Mouse (Mus musculus) ES-E14 (cell line): ENCODE measurements around the gene Naif1. TPM values are rescaled to one million over a fixed set of nuclear protein-coding genes. Genes with fewer than 3 reads are reported as not detected.

Experiments used
- DNase-seq: peaks from one replicate; pipeline ENCODE4 v3.0.0-alpha.2; 2013; ENCODE audit warnings: low read depth, low spot score
- H3K27ac ChIP-seq: 2 replicates; pipeline ENCODE4 v1.5.1; 2012; ENCODE audit warnings: low read depth, mild to moderate bottlenecking, low read length, moderate library complexity, mixed read lengths; ENCODE audit not compliant: poor library complexity, insufficient read depth, severe bottlenecking
- H3K36me3 ChIP-seq: 2 replicates; pipeline ENCODE4 v1.6.1; 2012; ENCODE audit warnings: mild to moderate bottlenecking, low read length, moderate library complexity, mixed read lengths; ENCODE audit not compliant: control insufficient read depth, poor library complexity, insufficient read depth, severe bottlenecking
- H3K4me1 ChIP-seq, 2 experiments: fragments of 150-350 bp in 1 of 2; sonication (generic) in 1 of 2; 2 replicates each; pipeline ENCODE4 v1.6.1; 2012; ENCODE audit warnings: low read length in 2 of 2, mild to moderate bottlenecking in 1 of 2, mixed read lengths in 1 of 2; ENCODE audit not compliant: control insufficient read depth in 2 of 2, insufficient read depth in 2 of 2, poor library complexity in 1 of 2
- H3K4me3 ChIP-seq, 2 experiments: fragments of 150-350 bp in 1 of 2; sonication (generic) in 1 of 2; 2 replicates each; pipeline ENCODE4 v1.5.1; 2012; ENCODE audit warnings: low read length in 2 of 2, low read depth in 1 of 2, mild to moderate bottlenecking in 1 of 2, mixed read lengths in 1 of 2; ENCODE audit not compliant: insufficient read depth in 1 of 2, poor library complexity in 1 of 2, severe bottlenecking in 1 of 2
- H3K9ac ChIP-seq: 2 replicates; pipeline ENCODE4 v1.6.1; 2012; ENCODE audit warnings: low read depth, mild to moderate bottlenecking, low read length, mixed read lengths; ENCODE audit not compliant: poor library complexity, insufficient read depth, severe bottlenecking
- H3K9me3 ChIP-seq: fragments of 150-350 bp; sonication (generic); 2 replicates; pipeline ENCODE4 v1.6.1; 2012; ENCODE audit warnings: low read depth, mild to moderate bottlenecking, low read length; ENCODE audit not compliant: control insufficient read depth, insufficient read depth
- CHD2 ChIP-seq: IDR thresholded peaks from 2 replicates; pipeline ENCODE4 v1.6.1; 2014; ENCODE audit warnings: mild to moderate bottlenecking, low read depth, low read length, inconsistent platforms
- HCFC1 ChIP-seq: IDR thresholded peaks from 2 replicates; pipeline ENCODE4 v1.6.1; 2012; ENCODE audit warnings: low read length, inconsistent platforms, borderline replicate concordance; ENCODE audit not compliant: insufficient read depth
- MAFK ChIP-seq: IDR thresholded peaks from 2 replicates; pipeline ENCODE4 v1.6.1; 2014; ENCODE audit warnings: mild to moderate bottlenecking, low read depth, low read length, inconsistent platforms; ENCODE audit not compliant: insufficient read depth
- ZC3H11A ChIP-seq: IDR thresholded peaks from 2 replicates; pipeline ENCODE4 v1.6.1; 2012; ENCODE audit warnings: low read depth, mild to moderate bottlenecking, inconsistent platforms, low read length, borderline replicate concordance
- ZNF384 ChIP-seq: IDR thresholded peaks from 2 replicates; pipeline ENCODE4 v1.6.1; 2012; ENCODE audit warnings: low read depth, low read length, inconsistent platforms
- in situ Hi-C, 2 experiments: fragments of 600-800 bp; cut with MboI; formaldehyde crosslinking; loops; one replicate each; pipeline ENCODE4 v1.15.1; 2025; ENCODE audit warnings: low sequenced_read_pairs in 2 of 2, inconsistent platforms in 1 of 2; ENCODE audit not compliant: unreplicated experiment in 2 of 2
- total RNA-seq: library from RNA; depleted of rRNA; stranded (reverse); fragments of 300-350 nt; gene quantifications from 2 replicates; pipeline ENCODE4 v1.2.3, GENCODE M21; 2012

Naif1 gene
- total RNA-seq, 1 experiment: 2.5 TPM

DNA sequence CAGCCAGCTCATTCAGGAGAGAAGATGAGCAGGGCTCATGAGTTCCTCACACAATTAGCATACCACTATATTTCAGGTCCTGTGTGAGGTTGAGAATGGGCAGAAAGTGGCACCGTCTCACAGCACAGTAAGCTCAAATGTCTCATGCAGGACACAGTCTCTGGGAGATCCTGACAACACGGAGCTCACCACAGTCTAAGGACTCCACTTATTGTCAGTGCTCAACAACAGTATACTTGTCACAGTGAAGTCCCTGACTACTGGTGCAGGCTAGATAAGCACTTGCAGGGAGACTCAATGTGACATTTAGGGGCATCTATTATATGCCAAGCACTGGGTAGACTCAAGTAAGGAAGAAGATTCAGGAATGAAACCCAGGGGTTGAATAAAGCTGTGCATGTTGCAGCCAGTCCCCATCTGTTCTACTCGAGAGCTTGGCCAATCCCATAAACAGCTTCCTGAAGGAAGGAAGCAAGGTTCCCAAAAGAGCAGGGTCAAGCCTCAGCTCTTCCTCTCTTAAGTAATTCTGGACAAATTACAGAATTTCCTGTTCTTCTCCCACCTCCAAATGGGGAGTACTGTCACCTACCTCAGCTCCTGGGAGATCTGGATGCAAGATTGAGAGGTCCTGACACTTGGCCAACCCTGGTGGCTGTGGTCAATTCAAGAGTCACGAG, 20.9 kb upstream of the Naif1 start:
- no peak overlapping the region for H3K4me3 ChIP-seq
- no peaks in the 10 kb centered on the region for H3K9me3 ChIP-seq
- H3K4me1 ChIP-seq: peaks cover 2% of the 10 kb centered on the region in 2 experiments; a peak in 1 of 4 replicates
- no peaks in the 10 kb centered on the region for H3K36me3 ChIP-seq
- in situ Hi-C loops: no loop called here
- H3K27ac ChIP-seq: no peak overlapping the region
- H3K9ac ChIP-seq: no peak overlapping the region
- DNase-seq: no peak
- TF ChIP-seq CHD2: no peak
- no peak for TF ChIP-seq MAFK
- no peak for TF ChIP-seq ZC3H11A
- no peak for TF ChIP-seq HCFC1
- TF ChIP-seq ZNF384: no peak

GRCm38 (mm10) chr2:32430701-32431676, 19.3 kb upstream of the Naif1 start:
- TF ChIP-seq ZC3H11A (no peak), CHD2 (0 out of 2 replicates have a peak, but pooled peaks have one; percentile 57), ZNF384 (no peak)
- Histone ChIP-seq H3K9me3 (no peaks in the 10 kb centered on the region), H3K4me1 (peaks cover 2% of the 10 kb centered on the region in 2 experiments; a peak in 1 of 4 replicates), H3K9ac (peak overlapping the region; percentile 24; the same call in 1 of the 2 replicates), H3K4me3 (peak overlapping the region; percentile 15 to 62; a peak in 3 of 4 replicates), H3K36me3 (no peaks in the 10 kb centered on the region), H3K27ac (no peak overlapping the region)
- peak; percentile 54 for DNase-seq
- in situ Hi-C loops: no loop called here

GRCm38 (mm10) chr2:32436686-32437372, 13.4 kb upstream of the Naif1 start:
- H3K36me3 ChIP-seq: no peaks in the 10 kb centered on the region
- no peaks in the 10 kb centered on the region for H3K9me3 ChIP-seq
- TF ChIP-seq ZC3H11A (no peak), HCFC1 (no peak), MAFK (no peak), ZNF384 (no peak), CHD2 (no peak)
- in situ Hi-C loops: no loop called here
- no peak overlapping the region for H3K27ac ChIP-seq
- H3K9ac ChIP-seq: no peak overlapping the region
- DNase-seq: no peak
- H3K4me1 ChIP-seq: no peaks in the 10 kb centered on the region
- no peak overlapping the region for H3K4me3 ChIP-seq

DNA sequence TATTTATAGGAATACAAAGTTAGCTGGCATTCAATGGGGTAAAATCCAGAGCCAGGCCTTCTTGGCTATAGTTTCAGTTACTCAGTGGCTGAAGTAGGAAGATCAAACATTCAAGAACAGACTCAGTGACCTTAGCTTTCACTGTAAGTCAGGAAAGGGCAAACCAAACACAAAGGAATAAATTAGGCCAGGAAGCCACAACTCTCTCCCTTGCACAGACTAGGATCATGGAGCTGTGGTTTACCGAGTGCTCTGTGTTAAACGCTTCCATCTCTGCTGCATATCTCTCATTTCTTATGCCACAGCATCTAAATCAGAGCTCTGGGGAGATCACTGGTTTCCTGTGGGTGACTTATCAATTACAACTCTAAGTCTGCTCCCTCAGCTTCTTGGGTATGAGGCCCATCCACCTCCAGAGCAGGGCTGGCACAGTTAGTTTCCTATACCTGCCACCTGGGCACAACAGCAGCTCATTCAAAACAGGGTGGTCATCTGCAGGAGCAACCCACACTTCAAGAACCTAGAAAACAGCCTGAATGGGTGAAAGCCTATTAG, 12.6 kb upstream of the Naif1 start:
- no peak for TF ChIP-seq CHD2
- TF ChIP-seq HCFC1: no peak
- TF ChIP-seq ZC3H11A: no peak
- no peak for TF ChIP-seq MAFK
- no peak overlapping the region for H3K27ac ChIP-seq
- H3K4me3 ChIP-seq: no peak overlapping the region
- no peaks in the 10 kb centered on the region for H3K4me1 ChIP-seq
- no peaks in the 10 kb centered on the region for H3K9me3 ChIP-seq
- no peaks in the 10 kb centered on the region for H3K36me3 ChIP-seq
- in situ Hi-C loops: no loop called here
- DNase-seq: no peak
- no peak overlapping the region for H3K9ac ChIP-seq
